Mouse (Mus musculus) liver, embryonic 11.5 days (tissue): Measurements from ENCODE around the gene 1700016K19Rik. TPM values are rescaled to one million over a fixed set of nuclear protein-coding genes. Genes with fewer than 3 reads are reported as not detected.

Experiments
- ATAC-seq: fragments of 200-750 bp; cut with Nextera tagmentation; replicated peaks from 2 replicates; pipeline ENCODE4 v1.8.0; 2017; ENCODE audit warnings: moderate number of reproducible peaks, mild to moderate bottlenecking, moderate TSS enrichment, moderate library complexity; ENCODE audit not compliant: low FRiP score
- DNase-seq: peaks from one replicate; pipeline ENCODE4 v3.0.0-alpha.2; 2017; ENCODE audit warnings: low spot score
- H3K27ac ChIP-seq: fragments of 300-500 bp; sonication (generic); 2 replicates; pipeline ENCODE4 v1.5.1; 2014; ENCODE audit warnings: mild to moderate bottlenecking, low read depth, low read length, control low read depth
- H3K27me3 ChIP-seq: fragments of 300-500 bp; sonication (generic); replicated peaks from 2 replicates; pipeline ENCODE4 v1.6.1; 2014; ENCODE audit warnings: low read length, mixed read lengths; ENCODE audit not compliant: control insufficient read depth, insufficient read depth
- H3K36me3 ChIP-seq: fragments of 300-500 bp; sonication (generic); 2 replicates; pipeline ENCODE4 v1.6.1; 2014; ENCODE audit warnings: mild to moderate bottlenecking, low read length, moderate library complexity, mixed read lengths; ENCODE audit not compliant: control insufficient read depth, insufficient read depth
- H3K4me1 ChIP-seq: fragments of 300-500 bp; sonication (generic); replicated peaks from 2 replicates; pipeline ENCODE4 v1.6.1; 2014; ENCODE audit warnings: low read length, mixed read lengths; ENCODE audit not compliant: control insufficient read depth, insufficient read depth
- H3K4me2 ChIP-seq: fragments of 300-500 bp; sonication (generic); 2 replicates; pipeline ENCODE4 v1.6.1; 2014; ENCODE audit warnings: mild to moderate bottlenecking, control low read depth, moderate library complexity
- H3K4me3 ChIP-seq: fragments of 300-500 bp; sonication (generic); 2 replicates; pipeline ENCODE4 v1.5.1; 2014; ENCODE audit warnings: low read depth, low read length, control low read depth
- H3K9ac ChIP-seq: fragments of 300-500 bp; sonication (generic); 2 replicates; pipeline ENCODE4 v1.6.1; 2014; ENCODE audit warnings: low read depth, low read length, control low read depth
- H3K9me3 ChIP-seq: fragments of 300-500 bp; sonication (generic); 2 replicates; pipeline ENCODE4 v1.6.1; 2016; ENCODE audit warnings: low read length, inconsistent platforms, mixed read lengths; ENCODE audit not compliant: control insufficient read depth
- WGBS: fragments of 180-500 bp; shearing (Covaris S2); extraction: QIAGEN DNeasy Blood & Tissue Kit; methylation state at CpG from one replicate; pipeline ENCODE4 v1.1.7; 2014; 5-methylcytosine and 5-hydroxymethylcytosine counted together
- polyA plus RNA-seq: library from polyadenylated mRNA; unstranded; fragments of >200 nt; fragmentation: Nextera tagmentation; extraction: Ambion mirVana; gene quantifications from 2 replicates; pipeline ENCODE4 v1.2.1, GENCODE M21; 2014

The 1700016K19Rik gene
- not detected in 2 replicates for polyA plus RNA-seq

DNA sequence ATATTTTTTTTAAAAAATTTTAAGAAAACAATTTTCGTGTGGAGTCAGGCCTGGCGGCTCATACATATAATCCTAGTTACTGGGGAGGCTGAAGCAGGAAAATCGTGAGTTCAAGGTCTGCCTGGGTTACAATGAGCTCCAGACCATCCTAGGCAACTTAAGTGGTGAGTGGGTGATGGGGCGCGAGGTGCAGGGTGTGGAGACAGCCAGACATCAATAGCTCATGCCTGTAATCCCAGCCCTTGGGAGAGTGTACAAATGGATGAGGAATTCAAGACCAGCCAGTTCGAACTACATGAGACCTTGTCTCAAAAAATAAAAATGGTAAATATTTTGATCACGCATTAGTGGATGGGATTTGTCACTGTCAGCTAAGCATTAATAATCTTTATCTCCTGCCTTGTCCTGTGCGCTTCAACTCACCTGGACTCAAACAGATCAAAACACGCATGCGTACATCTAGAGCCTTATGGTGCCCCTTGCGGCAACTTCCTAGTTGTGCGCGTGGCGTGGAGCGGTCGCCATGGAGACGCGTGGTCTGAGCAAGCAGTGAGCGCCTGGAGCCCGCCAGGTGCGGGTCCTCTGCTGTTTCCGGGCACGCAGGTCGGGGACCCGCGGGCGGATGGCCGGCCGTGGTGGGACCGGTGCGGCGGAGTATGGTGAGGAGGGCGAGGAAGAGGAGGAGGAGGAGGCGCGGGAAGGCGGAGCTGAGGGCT lies at the start of gene 1700016K19Rik:
Gene 1700016K19Rik, plus strand, starts transcription at position 473 of the 716 bp plus-strand sequence.
- WGBS, result 12% methylated on average over 36 of the region's 36 CpGs
- Histone ChIP-seq H3K27ac (no peak within 1 kb of the TSS), H3K36me3 (no peaks in the 10 kb centered on the region), H3K4me2 (peak within 1 kb of the TSS; percentile 76), H3K9ac (no peak within 1 kb of the TSS), H3K27me3 (peaks cover 20% of the 10 kb centered on the region), H3K4me3 (peak within 1 kb of the TSS; percentile 59), H3K9me3 (no peaks in the 10 kb centered on the region), H3K4me1 (no peaks in the 10 kb centered on the region)
- DNase-seq, result peak; percentile 62
- no peak for ATAC-seq

GRCm38 (mm10) chr11:75950459-75950858 lies 49.3 kb upstream of the 1700016K19Rik start:
- WGBS, result 64% methylated on average over 3 of the region's 3 CpGs
- Histone ChIP-seq H3K36me3 (no peaks in the 10 kb centered on the region), H3K4me1 (no peaks in the 10 kb centered on the region), H3K27me3 (no peaks in the 10 kb centered on the region), H3K4me2 (no peak overlapping the region), H3K9me3 (no peaks in the 10 kb centered on the region), H3K9ac (no peak overlapping the region), H3K27ac (no peak overlapping the region), H3K4me3 (no peak overlapping the region)
- DNase-seq (no peak), ATAC-seq (no peak)

- H3K36me3 ChIP-seq, result no peaks in the 10 kb centered on the region
- H3K4me2 ChIP-seq, result no peak overlapping the region
- H3K9ac ChIP-seq, result no peak overlapping the region
- no peaks in the 10 kb centered on the region for H3K4me1 ChIP-seq
- no peak for DNase-seq
- WGBS, result 70% methylated on average over 5 of the region's 5 CpGs
- H3K27ac ChIP-seq, result no peak overlapping the region
- ATAC-seq, result no peak
- H3K4me3 ChIP-seq, result no peak overlapping the region
- no peaks in the 10 kb centered on the region for H3K27me3 ChIP-seq
- H3K9me3 ChIP-seq, result no peaks in the 10 kb centered on the region
These were observed 47.8 kb upstream of the 1700016K19Rik start for GRCm38 (mm10) chr11:75951895-75952294.

GRCm38 (mm10) chr11:75954896-75955295 lies 44.8 kb upstream of the 1700016K19Rik start:
- no peaks in the 10 kb centered on the region for H3K36me3 ChIP-seq

GRCm38 (mm10) chr11:75956651-75957050 lies 43.1 kb upstream of the 1700016K19Rik start:
- WGBS, result 46% methylated on average over 8 of the region's 8 CpGs
- Histone ChIP-seq H3K4me2 (no peak overlapping the region), H3K4me3 (no peak overlapping the region), H3K4me1 (no peaks in the 10 kb centered on the region), H3K9me3 (no peaks in the 10 kb centered on the region), H3K27ac (no peak overlapping the region), H3K27me3 (no peaks in the 10 kb centered on the region), H3K9ac (no peak overlapping the region), H3K36me3 (no peaks in the 10 kb centered on the region)
- no peak for ATAC-seq
- no peak for DNase-seq

More at GRCm38 (mm10) chr11:75954896-75955295, 44.8 kb upstream of the 1700016K19Rik start:
- 82% methylated on average over 9 of the region's 9 CpGs for WGBS
- no peak overlapping the region for H3K9ac ChIP-seq
- ATAC-seq (no peak), DNase-seq (no peak)
- H3K4me3 ChIP-seq, result no peak overlapping the region
- H3K4me2 ChIP-seq, result no peak overlapping the region
- H3K4me1 ChIP-seq, result no peaks in the 10 kb centered on the region
- H3K27ac ChIP-seq, result no peak overlapping the region
- no peaks in the 10 kb centered on the region for H3K27me3 ChIP-seq
- no peaks in the 10 kb centered on the region for H3K9me3 ChIP-seq

GRCm38 (mm10) chr11:75957124-75957832 lies 42.4 kb upstream of the 1700016K19Rik start:
- no peak for DNase-seq
- no peaks in the 10 kb centered on the region for H3K4me1 ChIP-seq
- WGBS, result 85% methylated on average over 17 of the region's 17 CpGs
- no peak for ATAC-seq
- H3K27ac ChIP-seq, result no peak overlapping the region
- H3K36me3 ChIP-seq, result no peaks in the 10 kb centered on the region
- no peak overlapping the region for H3K4me3 ChIP-seq
- H3K4me2 ChIP-seq, result no peak overlapping the region
- no peaks in the 10 kb centered on the region for H3K9me3 ChIP-seq
- no peak overlapping the region for H3K9ac ChIP-seq
- H3K27me3 ChIP-seq, result no peaks in the 10 kb centered on the region

DNA sequence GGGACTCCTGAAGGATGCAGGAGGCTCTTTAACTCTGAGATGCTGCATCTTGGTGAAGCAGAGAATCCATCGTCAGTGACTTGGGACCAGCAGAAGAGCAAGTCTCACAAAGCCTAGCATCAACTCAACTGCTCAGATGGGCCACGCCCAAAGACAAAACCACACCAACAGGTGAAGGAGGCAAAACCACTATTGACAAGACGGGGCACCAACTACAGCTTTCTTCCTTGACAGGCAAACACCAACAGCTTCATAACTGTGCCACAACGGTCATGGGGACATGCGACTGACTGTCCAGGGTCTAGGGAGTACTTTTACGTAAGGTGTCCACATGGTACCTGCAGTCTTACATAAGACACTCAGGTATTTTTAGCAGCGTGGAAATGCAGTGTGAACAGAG lies 37.9 kb upstream of the 1700016K19Rik start:
- H3K27me3 ChIP-seq, result peaks cover 26% of the 10 kb centered on the region
- H3K4me2 ChIP-seq, result no peak overlapping the region
- 80% methylated on average over 7 of the region's 7 CpGs for WGBS
- no peak overlapping the region for H3K9ac ChIP-seq
- H3K36me3 ChIP-seq, result no peaks in the 10 kb centered on the region
- peaks cover 12% of the 10 kb centered on the region for H3K4me1 ChIP-seq
- no peaks in the 10 kb centered on the region for H3K9me3 ChIP-seq
- no peak for ATAC-seq
- DNase-seq, result no peak
- no peak overlapping the region for H3K4me3 ChIP-seq
- H3K27ac ChIP-seq, result no peak overlapping the region

GRCm38 (mm10) chr11:75963730-75964475 lies 35.8 kb upstream of the 1700016K19Rik start:
- 36% methylated on average over 11 of the region's 11 CpGs for WGBS
- peaks cover 12% of the 10 kb centered on the region for H3K4me1 ChIP-seq
- no peak overlapping the region for H3K4me3 ChIP-seq
- H3K36me3 ChIP-seq, result no peaks in the 10 kb centered on the region
- no peak overlapping the region for H3K9ac ChIP-seq
- H3K27ac ChIP-seq, result no peak overlapping the region
- no peak for DNase-seq
- no peak for ATAC-seq
- peaks cover 42% of the 10 kb centered on the region for H3K27me3 ChIP-seq
- no peaks in the 10 kb centered on the region for H3K9me3 ChIP-seq
- H3K4me2 ChIP-seq, result no peak overlapping the region
